Mouse (Mus musculus) embryo, embryonic 10 days (tissue): ENCODE data around the gene Pnpo.

Experiments used
- DNase-seq: peaks from one replicate; pipeline ENCODE4 v3.0.0-alpha.2; 2015; ENCODE audit warnings: low spot score

Gene Pnpo

GRCm38 (mm10) chr11:96906431-96907161 lies 37.2 kb downstream of the Pnpo start:
- peak; percentile 71 for DNase-seq

DNA sequence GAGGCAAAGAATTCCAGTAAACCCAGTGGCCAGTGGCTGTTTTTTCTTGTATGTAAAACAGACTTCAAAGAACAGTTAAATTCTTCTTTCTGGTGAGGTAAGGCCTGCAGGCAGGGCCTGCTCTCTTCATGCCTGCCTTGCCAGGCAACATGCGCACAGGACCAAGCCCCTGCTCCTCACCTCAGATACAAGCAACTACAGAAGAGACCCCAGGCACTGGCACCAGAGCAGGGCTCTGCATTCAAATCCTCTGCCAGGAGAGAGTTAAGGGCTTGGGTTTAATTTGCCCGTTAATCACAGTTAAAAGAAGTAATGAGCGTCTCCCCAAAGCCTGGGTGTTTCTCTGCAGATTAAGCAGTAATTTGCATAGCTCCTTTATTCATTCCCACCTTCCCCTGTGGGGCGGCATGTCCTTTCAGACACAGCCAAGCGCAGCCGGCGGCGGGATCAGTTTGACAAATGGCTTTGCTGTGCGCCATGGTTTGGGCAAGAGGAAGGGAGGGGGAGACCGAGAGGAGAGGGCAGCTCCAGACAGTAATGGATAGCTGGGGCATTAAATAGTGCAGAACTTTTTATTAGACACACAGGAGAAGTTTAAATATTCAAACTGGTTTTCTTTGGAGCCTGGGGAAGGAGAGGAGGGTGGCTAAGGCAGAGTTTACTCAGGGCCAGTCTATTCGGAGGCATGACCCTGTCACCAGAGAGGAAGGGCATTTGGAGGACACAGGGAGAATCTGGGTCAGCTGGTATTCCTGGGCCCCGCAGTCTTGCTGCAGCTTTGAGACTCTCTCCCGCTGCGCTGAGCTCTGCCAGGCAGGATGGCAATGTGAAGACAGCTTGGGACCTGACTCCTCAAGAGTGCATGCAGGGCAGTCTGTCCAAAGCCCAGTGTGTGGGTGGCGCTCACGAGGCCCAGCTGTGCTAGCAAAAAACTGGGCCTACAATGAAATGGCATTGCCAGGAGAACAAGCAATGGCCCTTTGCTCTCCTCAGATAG lies 40.8 kb downstream of the Pnpo start:
- DNase-seq, result peak; percentile 91

DNA sequence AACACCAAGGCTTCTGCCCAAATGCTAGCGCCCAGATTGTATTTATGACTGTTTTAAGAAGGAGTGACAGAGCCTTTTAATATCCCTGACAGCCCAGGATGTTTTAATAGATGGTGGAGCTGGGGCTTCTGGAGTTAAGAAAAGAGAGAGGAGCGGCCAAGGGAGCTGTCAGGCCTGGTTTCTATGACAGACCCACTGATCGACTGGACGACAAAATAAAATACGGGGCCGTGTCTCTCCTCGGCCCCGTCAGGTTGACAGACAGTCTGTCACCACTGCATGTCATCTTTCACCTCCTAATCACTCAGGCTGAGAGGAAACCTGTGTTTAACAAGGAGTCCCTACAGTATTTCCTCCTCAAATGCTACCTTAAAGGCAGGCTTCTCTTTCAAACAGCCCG lies 42.5 kb downstream of the Pnpo start:
- peak; percentile 39 for DNase-seq

DNA sequence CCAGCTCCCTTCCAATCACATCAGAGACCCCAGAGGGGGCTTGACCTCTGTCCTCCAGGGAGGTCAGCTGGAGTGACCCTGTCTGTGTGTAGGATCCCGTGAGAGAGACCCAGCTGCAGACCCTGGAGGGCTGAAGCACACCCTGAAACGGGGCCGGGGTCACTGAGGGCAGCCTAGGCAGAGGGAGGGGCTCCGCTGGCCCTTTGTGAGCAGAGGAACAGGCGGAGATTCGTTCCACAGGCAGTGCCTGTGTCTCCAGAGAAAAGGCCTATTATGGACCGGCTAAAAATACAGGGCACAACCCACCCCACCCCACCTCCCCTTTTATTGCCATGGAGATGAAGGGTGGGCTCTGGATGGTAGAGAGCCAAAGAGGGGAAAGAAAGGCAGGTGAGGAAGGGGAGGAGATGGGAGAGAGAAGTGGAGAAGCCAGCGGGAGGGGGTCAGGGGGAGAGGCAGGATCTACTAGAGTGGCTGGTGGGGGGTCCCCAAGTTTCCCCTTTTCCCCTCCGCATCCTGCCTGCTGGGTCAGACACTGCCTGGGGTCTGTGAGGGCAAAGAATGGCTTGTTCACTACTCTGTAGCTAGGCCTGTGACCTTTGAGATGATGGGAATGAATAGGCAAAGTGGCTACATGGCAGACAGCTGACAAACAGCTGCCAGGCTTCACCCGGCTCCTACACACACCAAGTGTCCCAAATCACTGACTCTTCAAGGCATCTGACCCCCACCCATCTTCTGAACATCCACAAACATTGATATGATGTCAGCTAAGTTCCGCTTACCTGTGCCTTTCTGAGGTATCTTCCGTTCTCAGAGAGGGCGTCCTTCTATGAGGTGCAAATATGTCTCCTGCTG lies 44.1 kb downstream of the Pnpo start:
- DNase-seq, result peak; percentile 96

- no peak for DNase-seq
Observed at GRCm38 (mm10) chr11:96895886-96896285, 47.9 kb downstream of the Pnpo start.

DNA sequence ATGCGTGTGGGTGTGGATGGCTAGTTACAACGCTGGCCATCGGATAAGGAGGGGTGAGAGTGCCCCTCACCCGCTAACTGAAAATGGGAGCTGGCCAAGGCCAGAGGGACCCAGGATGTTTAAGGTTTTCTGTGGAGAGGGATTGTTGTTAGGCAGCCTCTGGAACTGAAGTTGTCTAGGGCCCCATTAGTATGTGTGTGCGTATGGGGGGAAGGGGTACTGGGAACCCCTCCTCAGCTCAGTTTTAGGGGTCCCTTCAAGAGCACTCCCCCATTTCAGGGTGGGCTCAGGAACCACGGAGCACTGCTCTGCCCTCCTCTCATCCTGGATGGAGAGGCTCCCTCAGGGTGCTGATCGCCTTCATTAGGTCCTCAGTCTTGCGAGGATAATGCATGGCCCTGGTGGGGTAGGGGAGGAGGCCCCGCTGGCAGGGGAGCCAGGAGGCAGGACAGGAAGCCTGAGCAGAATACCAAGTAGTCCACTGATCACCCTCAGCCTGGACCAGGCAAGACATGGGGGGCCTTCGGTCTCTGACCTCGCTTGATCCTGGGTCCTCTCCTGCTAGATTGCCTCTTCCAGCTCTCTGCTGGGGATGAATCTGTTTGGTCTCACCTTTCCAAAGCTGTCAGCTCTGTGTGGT lies 50.5 kb downstream of the Pnpo start:
- DNase-seq, result no peak

DNA sequence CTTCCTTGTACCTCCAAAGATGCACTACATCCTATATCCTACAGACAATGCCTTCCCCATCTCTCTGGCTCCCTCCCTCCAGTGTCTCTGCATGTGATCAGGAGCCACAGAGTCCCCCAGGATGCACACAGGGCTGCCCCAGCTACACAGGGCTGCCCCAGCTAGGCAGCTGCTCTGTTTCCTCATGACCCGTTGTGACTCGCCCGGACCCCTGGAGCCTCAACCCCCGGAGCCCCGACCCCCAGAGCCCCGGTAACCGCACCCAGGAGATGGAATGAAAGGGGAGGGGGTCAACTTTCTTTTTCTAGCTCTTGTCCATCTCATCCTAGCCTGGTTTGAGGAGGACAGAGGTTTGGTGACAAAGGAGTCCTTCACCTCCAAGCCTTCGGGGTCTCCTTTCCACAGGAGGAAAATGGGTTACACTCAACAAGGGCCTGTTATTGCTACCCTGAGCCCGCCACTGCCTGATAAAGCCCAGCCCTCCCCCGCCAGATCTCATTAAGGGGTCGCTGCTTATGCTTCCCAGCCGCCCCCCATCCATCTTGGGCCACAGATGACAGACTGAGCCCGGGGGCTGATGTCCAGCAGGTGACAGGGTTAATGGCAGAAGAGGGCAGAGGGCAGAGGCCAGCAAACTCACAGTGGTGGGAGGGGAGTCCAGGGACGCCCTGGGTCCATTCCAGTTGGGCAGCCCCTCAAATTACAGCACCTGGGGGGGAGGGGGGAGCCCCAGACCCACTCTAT lies 51.8 kb downstream of the Pnpo start:
- DNase-seq, result peak; percentile 85
